Mouse (Mus musculus) right cerebral cortex, postnatal 14 days (tissue): ENCODE measurements around the gene Sox15.

Experiments
- DNase-seq: peaks from one replicate; pipeline ENCODE4 v3.0.0; 2022

Sox15 gene

GRCm38 (mm10) chr11:69645860-69646259 lies 9.3 kb upstream of the Sox15 start:
- no peak for DNase-seq

- DNase-seq = no peak
Measured at GRCm38 (mm10) chr11:69653399-69653798, 1.7 kb upstream of the Sox15 start.

DNA sequence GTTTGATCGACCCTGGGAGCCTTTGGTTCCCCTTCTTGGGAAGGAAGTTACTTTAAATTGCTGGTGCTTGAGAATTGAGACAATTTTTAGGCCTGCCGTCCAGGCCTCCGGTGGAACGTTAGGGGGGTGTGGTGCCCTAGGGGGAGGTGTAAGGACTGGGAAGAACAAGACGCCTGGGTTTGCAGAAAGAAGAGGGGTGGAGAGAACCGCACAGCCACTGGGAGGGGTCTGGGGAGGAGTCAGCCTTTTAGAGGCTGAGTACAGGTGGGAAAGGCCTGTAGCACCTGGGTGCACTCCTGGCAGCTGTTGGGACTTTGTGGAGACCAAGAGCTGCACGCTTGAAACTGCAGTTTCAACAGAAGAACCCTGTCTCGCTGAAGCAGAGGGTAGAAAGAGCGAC lies 354 bp upstream of the Sox15 start:
- DNase-seq = no peak

DNA sequence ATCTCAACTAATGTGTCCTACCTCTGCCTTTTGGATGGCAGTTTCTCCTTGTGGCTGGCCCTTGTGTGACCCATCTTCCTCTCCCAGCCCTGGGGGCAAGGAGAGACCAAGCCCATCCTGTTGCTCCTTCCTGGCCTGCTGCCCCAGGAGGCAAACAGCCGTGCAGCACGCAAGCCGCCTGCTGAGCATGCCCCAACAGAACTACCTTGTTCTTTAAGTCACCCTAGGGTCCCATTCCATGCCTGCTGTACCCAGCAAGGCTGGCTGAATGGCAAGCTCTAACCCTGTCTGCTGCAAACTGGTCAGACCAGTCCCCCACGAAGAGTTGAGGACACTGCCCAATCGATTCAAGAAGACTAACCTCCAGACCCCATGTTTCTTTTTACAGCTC lies 946 bp downstream of the Sox15 start:
- DNase-seq = no peak

DNA sequence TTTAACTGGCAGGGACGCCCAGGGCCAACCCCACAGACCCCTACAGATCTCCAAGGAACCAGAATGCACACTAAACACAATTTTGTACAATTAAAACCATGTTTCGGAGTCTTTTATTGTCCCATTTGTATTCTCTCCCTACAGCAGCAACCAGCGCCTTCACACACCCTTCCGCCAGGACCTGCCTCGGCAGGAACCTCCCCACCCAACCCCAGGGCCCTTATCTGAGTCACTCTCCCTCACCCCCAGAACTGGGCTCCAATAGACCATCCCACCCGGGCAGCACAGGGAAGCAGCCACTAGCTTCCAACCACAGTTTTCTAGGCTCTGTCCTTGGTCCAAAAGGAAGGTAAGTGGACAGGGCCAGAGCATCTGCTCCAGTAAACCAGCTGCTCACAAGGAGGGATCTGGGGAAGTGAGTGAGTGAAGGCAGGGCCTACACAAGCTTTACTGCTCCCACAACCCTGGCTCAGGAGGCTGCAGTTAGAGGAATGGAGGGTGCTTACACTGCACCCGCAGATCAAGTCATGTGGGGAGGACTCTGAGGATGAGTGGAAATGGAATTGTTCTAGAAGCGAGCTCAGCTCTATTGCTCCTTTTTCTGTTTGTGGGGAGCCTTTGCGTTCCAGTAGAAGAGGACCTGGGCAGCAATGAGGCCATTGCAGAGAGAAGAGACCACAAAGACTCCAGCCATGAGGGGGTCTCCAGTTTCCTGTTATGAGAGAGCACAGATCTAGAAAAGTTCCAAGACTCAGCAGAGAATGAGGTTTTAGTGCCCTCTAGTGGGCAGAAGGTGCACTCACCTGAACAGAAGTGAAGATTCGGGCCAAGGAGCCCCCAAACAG lies 1.7 kb downstream of the Sox15 start:
- no peak for DNase-seq

GRCm38 (mm10) chr11:69657462-69657881 lies 2.4 kb downstream of the Sox15 start:
- no peak for DNase-seq

DNA sequence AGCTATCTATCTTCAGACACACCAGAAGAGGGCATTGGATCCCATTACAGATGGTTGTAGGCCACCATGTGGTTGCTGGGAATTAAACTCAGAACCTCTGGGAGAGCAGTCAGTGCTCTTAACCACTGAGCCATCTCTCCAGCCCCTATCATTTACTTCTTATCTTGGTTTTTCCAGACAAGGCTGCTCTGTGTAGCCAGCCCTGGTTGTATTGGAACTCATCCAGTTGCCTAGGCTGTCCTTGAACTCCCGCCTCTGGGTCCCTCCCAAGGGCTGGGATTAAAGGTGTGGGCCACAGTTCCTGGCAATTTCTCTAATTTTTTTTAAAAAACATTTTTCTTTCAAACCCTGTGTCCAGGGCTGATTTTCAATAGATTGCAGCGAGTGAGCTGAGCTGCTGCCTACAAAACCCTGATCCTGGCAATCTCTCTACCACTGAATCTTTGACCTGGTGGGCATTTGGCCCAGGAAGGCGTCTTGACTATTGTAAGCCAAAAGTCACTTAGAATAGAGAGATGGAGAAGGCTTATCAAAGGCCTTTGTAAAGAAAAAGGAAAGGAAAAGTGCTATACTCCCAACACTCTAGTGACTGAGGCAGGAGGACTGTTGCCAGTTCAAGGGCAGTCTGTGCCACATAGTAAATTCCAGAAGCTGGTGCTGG lies 6.2 kb downstream of the Sox15 start:
- DNase-seq = no peak

DNA sequence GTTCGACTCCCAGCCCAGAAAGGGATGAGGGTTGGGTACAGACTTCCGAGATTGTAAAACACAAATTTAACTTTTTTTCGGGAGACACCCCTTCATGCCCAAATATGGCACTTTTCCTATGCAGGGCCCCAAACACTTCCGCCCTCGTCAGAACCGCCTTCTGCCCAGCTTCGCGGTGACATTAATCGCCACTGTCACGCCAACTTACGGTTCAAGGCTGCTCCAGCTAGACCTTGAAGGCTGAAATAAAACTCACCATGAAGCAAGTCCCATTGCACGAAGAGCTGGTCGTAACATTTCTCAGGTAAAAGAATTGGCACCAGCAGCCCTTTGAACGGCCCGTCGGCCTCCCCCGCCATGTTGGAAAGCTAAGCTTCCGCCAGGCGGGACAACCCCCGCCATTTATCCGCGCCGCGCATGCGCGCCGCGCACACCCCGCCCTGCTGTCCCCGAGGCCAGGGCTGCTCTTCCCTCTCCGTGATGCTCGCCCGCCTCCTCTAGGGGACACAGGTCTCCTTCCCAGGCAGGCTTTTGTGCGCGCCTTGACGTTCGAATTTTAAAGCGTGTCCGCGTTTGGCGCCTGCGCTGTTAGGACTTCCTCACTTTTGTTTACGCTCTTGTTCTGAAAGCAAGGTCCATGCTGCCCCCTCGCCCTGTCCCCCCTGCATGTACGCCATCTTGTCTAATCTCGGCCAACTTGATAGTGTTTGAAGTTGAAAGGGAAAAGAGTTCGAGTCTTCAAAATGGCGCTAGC lies 7.3 kb downstream of the Sox15 start, which contains the start of gene Mpdu1:
Gene Mpdu1 (minus strand): TSS at position 430 of the 754 bp plus-strand sequence.
- peak; percentile 92 for DNase-seq

GRCm38 (mm10) chr11:69662967-69663671 lies 8.0 kb downstream of the Sox15 start:
- no peak for DNase-seq

- no peak for DNase-seq
Measured at GRCm38 (mm10) chr11:69663795-69664194, 8.7 kb downstream of the Sox15 start.

DNA sequence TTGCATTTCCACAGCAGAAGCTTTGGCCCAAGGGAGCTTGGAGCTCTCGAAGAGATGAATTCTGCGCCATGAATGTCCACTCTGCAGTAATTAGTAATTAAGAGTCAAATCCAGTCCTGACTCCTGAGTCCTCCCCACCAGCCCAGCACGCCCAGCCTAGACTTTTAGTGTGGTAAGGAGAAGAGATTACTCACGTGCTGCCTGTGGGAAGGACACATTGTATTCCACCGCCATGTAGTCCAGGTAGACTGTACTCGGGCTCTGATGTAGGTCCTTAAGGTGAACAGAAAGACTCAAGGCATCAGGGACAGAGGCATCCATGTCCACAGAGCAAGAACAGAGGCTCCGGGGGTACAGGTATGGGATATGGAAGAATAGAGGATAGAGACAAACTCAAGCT lies 9.7 kb downstream of the Sox15 start:
- DNase-seq = no peak

DNA sequence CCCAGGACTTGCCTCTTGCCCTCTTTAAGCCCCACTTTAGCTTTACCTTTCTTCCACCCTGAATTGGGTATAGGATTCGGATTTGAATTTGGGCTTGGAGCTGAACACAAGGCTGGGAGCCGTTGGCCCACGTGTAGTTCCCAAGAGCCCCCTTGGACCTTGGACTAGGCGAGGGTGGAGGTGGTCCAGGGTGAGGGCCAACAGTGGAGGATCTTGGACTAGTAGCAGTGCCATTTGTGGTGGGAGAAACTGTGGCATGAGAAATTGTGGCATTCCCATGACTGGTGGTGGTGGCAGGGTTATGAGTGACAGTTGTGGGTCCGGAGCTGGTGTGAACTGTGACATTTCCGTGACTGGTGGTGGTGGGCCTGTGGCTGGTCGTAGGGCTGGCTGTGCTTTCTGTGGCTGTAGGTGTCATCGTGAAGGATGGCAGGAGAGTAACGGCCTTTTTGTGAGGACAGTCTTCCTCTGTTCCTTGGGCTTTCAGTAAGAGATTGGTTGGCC lies 10.4 kb downstream of the Sox15 start:
- DNase-seq = no peak

GRCm38 (mm10) chr11:69665961-69666664 lies 11.0 kb downstream of the Sox15 start, which contains the start of gene Cd68:
Gene Cd68, minus strand, starts transcription at chr11:69666153.
- peak; percentile 58 for DNase-seq

- DNase-seq = no peak
Measured at GRCm38 (mm10) chr11:69666665-69667005, 11.5 kb downstream of the Sox15 start.

- DNase-seq = peak; percentile 93
Measured at GRCm38 (mm10) chr11:69670786-69671725, 15.9 kb downstream of the Sox15 start.

GRCm38 (mm10) chr11:69671726-69672124 lies 16.6 kb downstream of the Sox15 start:
- DNase-seq = no peak

- DNase-seq = peak; percentile 99
Measured at GRCm38 (mm10) chr11:69672211-69672706, 17.1 kb downstream of the Sox15 start, which contains the start of gene Eif4a1. Gene Eif4a1, minus strand, starts transcription at chr11:69672423.

- DNase-seq = no peak
Measured at GRCm38 (mm10) chr11:69679144-69679543, 24.0 kb downstream of the Sox15 start.

- no peak for DNase-seq
Measured at GRCm38 (mm10) chr11:69680136-69680855, 25.2 kb downstream of the Sox15 start.
